Mouse (Mus musculus) ES-E14 (cell line): ENCODE data around the gene Rundc3a. TPM values are rescaled to one million over a fixed set of nuclear protein-coding genes. Genes with fewer than 3 reads are reported as not detected.

Experiments
- DNase-seq: peaks from one replicate; pipeline ENCODE4 v3.0.0-alpha.2; 2013; ENCODE audit warnings: low read depth, low spot score
- H3K27ac ChIP-seq: 2 replicates; pipeline ENCODE4 v1.5.1; 2012; ENCODE audit warnings: low read depth, mild to moderate bottlenecking, low read length, moderate library complexity, mixed read lengths; ENCODE audit not compliant: poor library complexity, insufficient read depth, severe bottlenecking
- H3K36me3 ChIP-seq: 2 replicates; pipeline ENCODE4 v1.6.1; 2012; ENCODE audit warnings: mild to moderate bottlenecking, low read length, moderate library complexity, mixed read lengths; ENCODE audit not compliant: control insufficient read depth, poor library complexity, insufficient read depth, severe bottlenecking
- H3K4me1 ChIP-seq, 2 experiments: fragments of 150-350 bp in 1 of 2; sonication (generic) in 1 of 2; 2 replicates each; pipeline ENCODE4 v1.6.1; 2012; ENCODE audit warnings: low read length in 2 of 2, mild to moderate bottlenecking in 1 of 2, mixed read lengths in 1 of 2; ENCODE audit not compliant: control insufficient read depth in 2 of 2, insufficient read depth in 2 of 2, poor library complexity in 1 of 2
- H3K4me3 ChIP-seq, 2 experiments: fragments of 150-350 bp in 1 of 2; sonication (generic) in 1 of 2; 2 replicates each; pipeline ENCODE4 v1.5.1; 2012; ENCODE audit warnings: low read length in 2 of 2, low read depth in 1 of 2, mild to moderate bottlenecking in 1 of 2, mixed read lengths in 1 of 2; ENCODE audit not compliant: insufficient read depth in 1 of 2, poor library complexity in 1 of 2, severe bottlenecking in 1 of 2
- H3K9ac ChIP-seq: 2 replicates; pipeline ENCODE4 v1.6.1; 2012; ENCODE audit warnings: low read depth, mild to moderate bottlenecking, low read length, mixed read lengths; ENCODE audit not compliant: poor library complexity, insufficient read depth, severe bottlenecking
- H3K9me3 ChIP-seq: fragments of 150-350 bp; sonication (generic); 2 replicates; pipeline ENCODE4 v1.6.1; 2012; ENCODE audit warnings: low read depth, mild to moderate bottlenecking, low read length; ENCODE audit not compliant: control insufficient read depth, insufficient read depth
- CHD2 ChIP-seq: IDR thresholded peaks from 2 replicates; pipeline ENCODE4 v1.6.1; 2014; ENCODE audit warnings: mild to moderate bottlenecking, low read depth, low read length, inconsistent platforms
- HCFC1 ChIP-seq: IDR thresholded peaks from 2 replicates; pipeline ENCODE4 v1.6.1; 2012; ENCODE audit warnings: low read length, inconsistent platforms, borderline replicate concordance; ENCODE audit not compliant: insufficient read depth
- MAFK ChIP-seq: IDR thresholded peaks from 2 replicates; pipeline ENCODE4 v1.6.1; 2014; ENCODE audit warnings: mild to moderate bottlenecking, low read depth, low read length, inconsistent platforms; ENCODE audit not compliant: insufficient read depth
- ZC3H11A ChIP-seq: IDR thresholded peaks from 2 replicates; pipeline ENCODE4 v1.6.1; 2012; ENCODE audit warnings: low read depth, mild to moderate bottlenecking, inconsistent platforms, low read length, borderline replicate concordance
- ZNF384 ChIP-seq: IDR thresholded peaks from 2 replicates; pipeline ENCODE4 v1.6.1; 2012; ENCODE audit warnings: low read depth, low read length, inconsistent platforms
- in situ Hi-C, 2 experiments: fragments of 600-800 bp; cut with MboI; formaldehyde crosslinking; loops; one replicate each; pipeline ENCODE4 v1.15.1; 2025; ENCODE audit warnings: low sequenced_read_pairs in 2 of 2, inconsistent platforms in 1 of 2; ENCODE audit not compliant: unreplicated experiment in 2 of 2
- total RNA-seq: library from RNA; depleted of rRNA; stranded (reverse); fragments of 300-350 nt; gene quantifications from 2 replicates; pipeline ENCODE4 v1.2.3, GENCODE M21; 2012; rRNA removed

Rundc3a gene
- total RNA-seq, 1 experiment, result 6.7 TPM

DNA sequence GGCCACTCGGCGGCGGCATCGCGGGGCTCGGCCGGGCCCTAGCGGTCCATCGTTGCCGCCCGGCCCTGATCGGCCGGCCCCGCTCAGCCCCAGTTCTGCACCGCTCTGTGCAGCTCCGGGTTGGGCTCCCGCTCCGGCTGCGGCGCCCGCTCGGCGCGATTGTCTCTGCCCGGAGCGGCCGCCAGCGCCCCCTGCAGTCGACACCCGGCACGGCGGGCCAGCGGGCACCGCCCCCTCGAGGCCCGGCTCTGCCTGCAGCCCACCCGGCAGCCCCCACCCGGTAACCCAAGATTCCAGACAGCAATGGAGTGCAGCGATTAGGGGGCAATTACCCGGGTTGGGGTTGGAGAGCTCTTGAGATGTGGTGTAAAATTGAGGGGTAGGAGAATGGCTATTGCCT lies 54.3 kb downstream of the Rundc3a start, which contains the start of gene Fam171a2:
Gene Fam171a2 (minus strand): TSS at position 186 of the 400 bp plus-strand sequence.
- Histone ChIP-seq H3K36me3 (no peaks in the 10 kb centered on the region), H3K4me3 (peak within 1 kb of the TSS; percentile 76 to 93), H3K9me3 (no peaks in the 10 kb centered on the region; the same call in 1 of the 2 replicates), H3K9ac (peak within 1 kb of the TSS; percentile 79), H3K27ac (peak within 1 kb of the TSS; percentile 0; the same call in 1 of the 2 replicates), H3K4me1 (peaks cover 2 to 31% of the 10 kb centered on the region in 2 experiments; a peak in 2 of 4 replicates)
- in situ Hi-C loops, result no loop called here
- peak; percentile 59 for DNase-seq
- peak; percentile 19; the same call in 1 of the 2 replicates for TF ChIP-seq HCFC1
- TF ChIP-seq CHD2, result no peak

DNA sequence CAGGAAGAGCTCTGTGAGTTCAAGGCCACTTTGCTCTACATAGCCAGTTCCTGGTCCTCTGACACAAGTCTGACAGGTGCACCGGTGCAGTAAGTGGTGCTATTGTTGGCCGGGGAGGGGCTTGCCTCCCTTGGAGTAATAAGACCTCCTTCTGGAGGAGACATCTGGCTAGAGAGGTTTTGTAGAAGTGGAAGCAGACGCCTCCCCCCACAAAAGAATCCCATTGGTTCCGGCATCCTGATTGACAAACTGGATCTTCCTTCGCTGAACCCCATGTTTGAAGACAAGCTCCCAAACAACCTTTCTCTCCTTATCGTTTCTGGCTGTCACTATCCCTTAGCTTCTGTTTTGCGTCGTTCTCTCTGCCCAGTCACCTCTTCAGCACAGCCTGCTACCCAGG lies 55.1 kb downstream of the Rundc3a start:
- Histone ChIP-seq H3K36me3 (no peaks in the 10 kb centered on the region), H3K4me1 (peaks cover 2 to 31% of the 10 kb centered on the region in 2 experiments; a peak in 2 of 4 replicates), H3K4me3 (no peak overlapping the region), H3K27ac (no peak overlapping the region), H3K9ac (no peak overlapping the region), H3K9me3 (no peaks in the 10 kb centered on the region; the same call in 1 of the 2 replicates)
- DNase-seq, result no peak
- in situ Hi-C loops, result no loop called here
- TF ChIP-seq ZC3H11A (no peak), ZNF384 (no peak), CHD2 (no peak)

DNA sequence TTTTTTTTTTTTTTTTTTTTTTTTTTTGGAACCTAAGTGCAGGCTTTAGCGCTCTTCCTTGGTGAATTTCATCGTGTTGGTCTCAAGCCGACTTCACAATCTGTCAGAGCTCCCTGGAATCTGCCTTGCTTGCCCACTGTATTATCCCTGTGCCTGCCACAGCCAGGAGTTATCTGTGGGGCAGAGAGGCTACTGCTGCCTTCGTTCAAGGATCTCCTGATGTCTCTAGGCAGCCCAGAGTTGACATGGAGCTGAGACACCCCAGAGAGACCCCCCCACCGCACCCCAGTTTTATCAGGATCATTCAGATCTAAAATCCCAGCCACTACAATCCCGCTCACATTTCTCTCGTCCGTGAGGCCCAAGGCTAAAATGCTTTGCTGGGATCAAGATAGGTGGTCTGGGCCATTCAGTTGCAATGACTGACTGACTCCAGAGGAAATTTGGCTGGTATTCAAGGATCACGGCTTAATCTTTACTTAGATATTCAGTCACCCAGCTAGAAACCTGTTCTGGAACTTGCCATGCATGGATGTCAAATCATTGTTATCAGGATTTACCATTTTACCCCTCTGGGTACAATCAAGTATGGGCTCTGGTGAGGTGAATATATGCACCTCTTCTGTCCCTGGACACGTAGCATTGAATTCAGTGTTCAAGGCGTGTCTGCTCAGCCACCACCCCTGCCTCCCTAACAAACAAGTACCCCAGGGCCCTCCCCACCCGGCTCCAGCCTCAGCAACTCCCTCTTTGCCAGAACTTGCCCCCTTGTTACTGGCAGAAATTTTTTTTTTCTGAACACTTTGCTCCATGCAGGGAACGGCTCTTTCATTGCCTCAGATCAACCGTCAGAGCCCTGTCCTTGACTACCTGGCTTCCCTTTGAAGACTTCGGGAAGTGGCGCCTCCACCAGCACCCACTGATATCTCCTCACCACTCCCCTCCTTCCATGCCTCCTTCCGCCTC lies 56.1 kb downstream of the Rundc3a start:
- DNase-seq, result no peak
- Histone ChIP-seq H3K4me3 (no peak overlapping the region), H3K9me3 (no peaks in the 10 kb centered on the region; the same call in 1 of the 2 replicates), H3K9ac (no peak overlapping the region), H3K4me1 (peaks cover 2 to 26% of the 10 kb centered on the region in 2 experiments; a peak in 2 of 4 replicates), H3K36me3 (no peaks in the 10 kb centered on the region), H3K27ac (no peak overlapping the region)
- TF ChIP-seq MAFK, result no peak
- no peak for TF ChIP-seq CHD2
- no peak for TF ChIP-seq HCFC1
- no peak for TF ChIP-seq ZC3H11A
- TF ChIP-seq ZNF384, result no peak
- in situ Hi-C loops, result no loop called here

Other genes with a start within 250 kb of the Rundc3a start
- 0.45 and 0.90 TPM in 2 replicates for gene Nags, start 247.9 kb upstream of the Rundc3a start, total RNA-seq
- 75.3 and 98.7 TPM in 2 replicates for gene Tmem101, start 237.0 kb upstream of the Rundc3a start, total RNA-seq
- 27.6 and 49.1 TPM in 2 replicates for gene Lsm12, start 208.1 kb upstream of the Rundc3a start, total RNA-seq
- 14.2 and 16.3 TPM in 2 replicates for gene G6pc3, start 203.8 kb upstream of the Rundc3a start, total RNA-seq
- gene Hdac5, start 163.2 kb upstream of the Rundc3a start, total RNA-seq, result 33.3 and 57.9 TPM in 2 replicates
- 17.3 and 17.8 TPM in 2 replicates for gene BC030867, start 144.5 kb upstream of the Rundc3a start, total RNA-seq
- gene Asb16, start 124.7 kb upstream of the Rundc3a start, total RNA-seq, result 0.98 and 1.0 TPM in 2 replicates
- 33.0 and 37.2 TPM in 2 replicates for gene Tmub2, start 108.5 kb upstream of the Rundc3a start, total RNA-seq
- gene Atxn7l3, start 96.8 kb upstream of the Rundc3a start, total RNA-seq, result 55.4 and 60.4 TPM in 2 replicates
- gene Ubtf, start 73.7 kb upstream of the Rundc3a start, total RNA-seq, result 138 and 155 TPM in 2 replicates
- 0.18 and 0.21 TPM in 2 replicates for gene Slc4a1, start 27.2 kb upstream of the Rundc3a start, total RNA-seq
- gene Slc25a39, start 14.5 kb downstream of the Rundc3a start, total RNA-seq, result 152 and 175 TPM in 2 replicates
- 81.5 and 154 TPM in 2 replicates for gene Grn, start 36.9 kb downstream of the Rundc3a start, total RNA-seq
- gene Fam171a2, start 54.3 kb downstream of the Rundc3a start, total RNA-seq, result 6.7 and 13.1 TPM in 2 replicates
- 6.6 and 7.8 TPM in 2 replicates for gene Itga2b, start 76.7 kb downstream of the Rundc3a start, total RNA-seq
- gene Gpatch8, start 163.0 kb downstream of the Rundc3a start, total RNA-seq, result 22.5 and 22.9 TPM in 2 replicates
- gene Gm11627, start 186.1 kb downstream of the Rundc3a start, total RNA-seq, result 5.2 and 7.5 TPM in 2 replicates
- gene Fzd2, start 211.0 kb downstream of the Rundc3a start, total RNA-seq, result 26.4 and 27.9 TPM in 2 replicates